Comparison of ENCODE assay signal across 19 mouse cellular contexts in genomic region chr1:120086644-120087043, GRCm38 (mm10).
"Had no signal": no experiment of that assay in that cellular context is flagged by ENCODE, and none has a peak within 500 bp of the region (broad histone marks: within the 10 kb centered on the region; RNA-seq: fewer than 3 reads in every experiment).

No protein-coding gene starts in this region.

- H3K4me1 ChIP-seq: midbrain, embryonic 13.5 days; neural tube, embryonic 15.5 days had no signal

- H3K36me3 ChIP-seq: limb, embryonic 12.5 days; liver, embryonic 13.5 days; lung, embryonic 15.5 days; midbrain, embryonic 13.5 days; neural tube, embryonic 15.5 days had no signal

- H3K9ac ChIP-seq: limb, embryonic 12.5 days; liver, embryonic 13.5 days; liver, postnatal 0 days; lung, embryonic 15.5 days; midbrain, embryonic 13.5 days; neural tube, embryonic 15.5 days had no signal

- DNase-seq: kidney, adult 9 months; kidney, postnatal 36 days; layer of hippocampus, adult 9-11 months; layer of hippocampus, postnatal 36 days; liver; liver, embryonic 13.5 days; liver, postnatal 0 days; lung, postnatal 14 days; right cerebral cortex, postnatal 4 days; spleen, adult 18-20 months; thymus, postnatal 36 days had no signal

- H3K27ac ChIP-seq: kidney, postnatal 0 days; limb, embryonic 12.5 days; liver, embryonic 13.5 days; lung, embryonic 15.5 days; macrophage; midbrain, embryonic 13.5 days; neural tube, embryonic 15.5 days had no signal

- H3K27me3 ChIP-seq: limb, embryonic 12.5 days; liver, embryonic 13.5 days; lung, embryonic 15.5 days; midbrain, embryonic 13.5 days; neural tube, embryonic 15.5 days had no signal

- H3K4me3 ChIP-seq: limb, embryonic 12.5 days; liver, embryonic 13.5 days; lung, embryonic 15.5 days; megakaryocyte, embryonic 14.5 days; midbrain, embryonic 13.5 days; myocyte; neural tube, embryonic 15.5 days had no signal

- H3K9me3 ChIP-seq: limb, embryonic 12.5 days; liver, embryonic 13.5 days; lung, embryonic 15.5 days; megakaryocyte, embryonic 14.5 days; midbrain, embryonic 13.5 days; neural tube, embryonic 15.5 days had no signal
